Mouse (Mus musculus) layer of hippocampus, postnatal 14 days (tissue): Measurements from ENCODE around the gene Farp2. TPM values are rescaled to one million over a fixed set of nuclear protein-coding genes. Genes with fewer than 3 reads are reported as not detected.

Experiments used
- DNase-seq, 2 experiments: peaks; one replicate each; pipeline ENCODE4 v3.0.0; 2021 to 2022; ENCODE audit warnings: low spot score in 2 of 2, mixed read lengths in 1 of 2
- total RNA-seq, 2 experiments: library from RNA; stranded (reverse); gene quantifications; 2 replicates each; pipeline ENCODE4 v1.2.3; 2021

Farp2 gene
- total RNA-seq, 2 experiments from 2014 or later: 14.3 to 14.6 TPM

GRCm38 (mm10) chr1:93551427-93551826 is 39.5 kb downstream of the Farp2 start:
- DNase-seq: no peak

DNA sequence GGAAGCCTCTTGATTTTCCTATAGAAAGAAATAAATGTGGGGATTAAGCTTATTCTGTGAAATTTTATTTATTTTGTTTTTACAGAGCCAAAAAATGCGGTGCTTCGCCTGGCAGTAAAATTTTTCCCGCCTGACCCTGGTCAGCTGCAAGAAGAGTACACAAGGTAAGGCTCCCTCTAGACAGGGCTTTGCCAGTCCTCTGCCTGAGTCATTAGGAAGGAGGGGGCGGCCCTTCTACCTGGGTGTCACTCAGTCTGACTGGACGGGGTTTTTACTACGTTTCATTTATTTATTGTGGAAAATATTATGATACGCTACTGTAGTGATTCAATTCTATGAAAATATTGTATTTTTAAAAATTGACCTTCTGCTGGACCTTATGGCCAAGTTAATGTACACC is 51.3 kb downstream of the Farp2 start:
- DNase-seq: no peak

DNA sequence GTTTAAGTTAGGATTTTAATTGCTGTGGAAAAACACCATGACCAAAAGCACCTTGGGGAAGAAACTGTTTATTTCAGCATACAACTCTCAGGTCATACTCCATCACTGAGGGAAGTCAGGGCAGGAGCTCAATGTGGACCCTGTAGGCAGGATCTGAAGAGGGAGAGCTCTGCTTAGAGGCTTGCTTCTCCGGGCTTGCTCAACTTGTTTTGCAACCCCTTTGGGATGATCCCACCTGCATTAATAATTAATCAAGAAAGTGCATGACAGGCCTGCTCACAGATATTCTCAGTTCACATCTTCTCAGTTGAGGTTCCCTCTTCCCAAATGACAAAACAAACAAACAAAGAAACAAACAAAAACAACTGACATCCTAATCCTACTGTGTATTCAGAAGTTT is 51.8 kb downstream of the Farp2 start:
- DNase-seq: no peak

GRCm38 (mm10) chr1:93564781-93565180 is 52.9 kb downstream of the Farp2 start:
- no peak for DNase-seq

DNA sequence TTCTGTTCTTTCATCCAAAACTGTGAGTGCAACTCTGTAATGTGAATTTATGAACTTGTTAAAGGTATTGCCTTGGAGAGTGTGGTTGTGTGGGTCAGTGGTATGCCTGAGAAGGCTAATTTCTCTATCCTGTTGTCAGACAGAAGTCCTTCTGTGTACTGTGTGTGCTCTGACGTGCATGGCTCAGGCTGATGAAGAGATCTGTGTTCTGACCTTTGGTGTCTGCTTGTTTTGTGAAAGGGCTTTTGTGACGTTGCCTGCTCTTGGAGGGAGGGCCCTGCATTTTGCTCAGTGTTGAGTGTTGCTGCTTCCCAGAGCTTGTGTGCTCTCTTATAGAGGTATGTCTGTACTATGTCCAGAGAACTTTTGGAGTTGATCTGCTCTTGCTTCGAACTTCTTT is 55.1 kb downstream of the Farp2 start:
- no peak for DNase-seq

DNA sequence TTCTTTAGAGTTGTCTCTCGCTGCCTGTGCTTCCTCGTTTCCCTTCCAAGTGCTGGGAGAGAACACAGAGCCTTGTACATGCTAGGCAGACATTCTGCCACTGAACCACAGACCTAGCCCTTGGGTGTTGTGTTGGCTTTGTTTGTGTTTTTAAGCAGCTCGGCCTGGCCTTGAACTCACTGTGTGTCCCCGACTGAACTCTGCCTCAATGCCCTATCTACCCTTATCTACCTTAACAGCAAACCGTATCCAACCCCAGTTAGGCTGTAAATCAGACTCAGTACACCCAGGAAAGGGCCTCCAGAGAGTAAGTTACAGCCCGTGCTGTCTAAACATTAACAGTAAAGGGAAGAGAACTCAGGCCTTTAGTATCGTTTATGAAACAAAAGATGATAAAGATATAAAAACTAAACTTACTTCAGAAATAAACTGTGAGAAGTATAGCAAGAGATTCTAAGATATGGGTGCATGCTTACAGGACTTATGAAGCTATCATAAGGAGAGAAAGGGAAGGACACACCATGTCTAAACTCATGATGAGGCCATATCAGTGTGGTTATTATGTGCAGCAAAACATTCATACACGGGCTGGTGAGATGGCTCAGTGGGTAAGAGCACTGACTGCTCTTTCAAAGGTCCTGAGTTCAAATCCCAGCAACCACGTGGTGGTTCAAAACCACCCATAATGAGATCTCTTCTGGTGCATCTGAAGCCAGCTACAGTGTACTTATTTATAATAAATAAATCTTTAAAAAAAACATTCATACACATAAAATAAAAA is 56.0 kb downstream of the Farp2 start:
- DNase-seq: no peak

DNA sequence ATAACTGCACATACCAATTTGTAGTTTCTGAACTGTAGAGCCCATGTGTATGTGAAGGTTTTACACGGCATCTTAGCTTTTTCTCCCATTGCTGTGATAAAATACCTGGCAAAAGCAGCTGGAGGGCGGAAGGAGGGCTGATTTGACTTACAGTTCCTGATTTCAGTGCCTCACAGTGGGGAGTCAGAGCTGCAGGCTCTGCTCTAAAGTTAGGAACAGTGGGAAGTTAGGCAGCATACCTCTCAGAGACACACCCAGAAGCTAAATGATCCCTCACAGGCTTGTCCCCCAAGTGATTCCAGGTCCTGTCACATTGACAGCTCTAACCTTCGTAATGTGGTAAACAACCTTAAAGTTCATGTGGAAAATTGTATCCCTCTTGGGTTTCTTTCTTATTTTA is 65.2 kb downstream of the Farp2 start:
- DNase-seq: no peak

GRCm38 (mm10) chr1:93577861-93578260 is 66.0 kb downstream of the Farp2 start:
- peak; percentile 17 to 18 for DNase-seq

GRCm38 (mm10) chr1:93581545-93581944 is 69.7 kb downstream of the Farp2 start:
- DNase-seq: no peak

- no peak for DNase-seq
Observed at GRCm38 (mm10) chr1:93588346-93588745, 76.5 kb downstream of the Farp2 start.

GRCm38 (mm10) chr1:93593960-93594359 is 82.1 kb downstream of the Farp2 start:
- DNase-seq: no peak

- no peak for DNase-seq
Observed at GRCm38 (mm10) chr1:93595916-93596315, 84.0 kb downstream of the Farp2 start.

- no peak for DNase-seq
Observed at GRCm38 (mm10) chr1:93602911-93603310, 91.0 kb downstream of the Farp2 start.

GRCm38 (mm10) chr1:93603921-93604320 is 92.0 kb downstream of the Farp2 start:
- no peak for DNase-seq

DNA sequence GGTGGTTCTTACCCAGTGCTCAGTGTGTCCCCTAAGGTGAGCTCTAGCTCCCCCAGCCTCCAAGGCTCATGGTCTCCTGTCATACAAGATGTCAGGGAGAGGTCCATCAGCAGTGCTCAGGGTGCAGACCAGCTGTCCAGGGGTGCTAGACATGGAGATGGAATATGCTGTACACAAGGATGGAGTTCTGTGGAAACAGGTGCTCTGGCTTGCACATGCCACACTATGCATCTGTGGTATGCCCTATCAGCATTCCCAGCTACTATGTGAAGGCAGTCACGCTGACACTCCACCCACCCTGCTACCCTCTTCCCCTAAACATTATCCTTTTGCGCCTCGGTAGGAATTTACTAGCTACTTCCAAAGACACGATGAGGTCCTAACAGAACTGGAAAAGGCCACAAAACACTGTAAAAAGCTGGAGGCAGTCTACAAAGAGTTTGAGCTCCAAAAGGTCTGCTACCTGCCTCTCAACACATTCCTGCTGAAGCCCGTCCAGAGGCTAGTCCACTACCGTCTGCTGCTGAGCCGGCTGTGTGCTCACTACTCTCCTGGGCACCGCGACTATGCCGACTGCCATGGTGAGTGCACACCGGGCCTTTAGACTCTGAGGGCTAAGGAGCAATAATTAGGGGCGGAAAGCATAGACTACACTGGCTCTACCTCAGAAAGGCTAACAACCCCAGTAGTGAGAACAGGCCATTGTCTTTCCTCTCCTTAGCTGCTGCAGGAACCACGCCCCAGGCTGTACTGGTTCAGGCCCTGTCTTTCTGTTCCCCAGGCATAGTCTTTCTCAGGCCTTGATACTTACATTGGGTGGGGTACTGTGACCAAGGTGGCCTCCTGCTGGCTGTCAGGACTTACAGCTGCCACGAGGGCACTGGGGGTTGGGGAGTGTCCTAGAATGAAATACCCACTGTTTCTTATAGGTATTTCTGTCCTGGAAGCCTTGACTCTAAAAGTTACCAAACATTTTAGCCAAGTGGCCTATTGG is 95.5 kb downstream of the Farp2 start:
- DNase-seq: no peak

DNA sequence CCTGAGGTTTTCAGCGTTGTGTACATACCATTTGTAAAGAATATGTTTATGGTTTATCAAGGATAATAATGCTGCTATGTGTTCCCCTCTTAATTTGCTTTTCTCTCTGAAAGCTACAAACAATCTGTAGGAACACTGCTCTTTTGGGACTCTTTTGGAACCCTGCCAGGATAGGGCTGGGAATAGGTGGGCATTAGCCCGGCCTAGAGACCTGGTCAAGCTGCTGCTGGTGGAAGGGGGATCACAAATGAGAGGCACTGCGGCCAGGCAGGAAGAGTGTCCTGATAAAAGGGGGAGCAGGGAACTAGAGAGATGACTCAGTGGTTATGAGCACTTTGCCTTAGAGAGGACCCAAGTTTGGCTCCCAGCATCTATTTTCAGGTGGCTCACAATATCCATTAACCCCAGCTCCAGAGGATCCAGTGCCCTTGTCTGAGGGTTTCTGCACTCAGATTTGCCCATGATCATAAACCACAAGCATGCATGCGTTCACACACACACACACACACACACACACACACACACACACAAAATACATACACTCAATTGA is 96.9 kb downstream of the Farp2 start:
- DNase-seq: no peak

DNA sequence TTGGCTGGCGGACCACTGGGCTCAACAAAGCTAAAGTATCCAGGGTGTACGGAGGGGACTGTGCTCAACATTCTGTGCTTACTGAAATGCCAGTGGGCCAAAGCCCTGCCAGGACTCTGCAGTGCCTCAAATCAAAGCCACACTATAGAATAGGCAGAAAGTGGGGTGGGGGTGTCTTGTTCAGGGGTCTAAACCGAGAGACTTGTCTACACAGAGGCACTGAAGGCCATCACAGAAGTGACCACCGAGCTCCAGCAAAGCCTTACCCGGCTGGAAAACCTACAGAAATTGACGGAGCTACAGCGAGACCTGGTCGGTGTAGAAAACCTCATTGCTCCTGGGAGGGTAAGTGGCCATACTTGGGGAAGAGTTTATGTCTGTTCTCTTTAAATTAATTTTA is 97.9 kb downstream of the Farp2 start:
- DNase-seq: no peak

DNA sequence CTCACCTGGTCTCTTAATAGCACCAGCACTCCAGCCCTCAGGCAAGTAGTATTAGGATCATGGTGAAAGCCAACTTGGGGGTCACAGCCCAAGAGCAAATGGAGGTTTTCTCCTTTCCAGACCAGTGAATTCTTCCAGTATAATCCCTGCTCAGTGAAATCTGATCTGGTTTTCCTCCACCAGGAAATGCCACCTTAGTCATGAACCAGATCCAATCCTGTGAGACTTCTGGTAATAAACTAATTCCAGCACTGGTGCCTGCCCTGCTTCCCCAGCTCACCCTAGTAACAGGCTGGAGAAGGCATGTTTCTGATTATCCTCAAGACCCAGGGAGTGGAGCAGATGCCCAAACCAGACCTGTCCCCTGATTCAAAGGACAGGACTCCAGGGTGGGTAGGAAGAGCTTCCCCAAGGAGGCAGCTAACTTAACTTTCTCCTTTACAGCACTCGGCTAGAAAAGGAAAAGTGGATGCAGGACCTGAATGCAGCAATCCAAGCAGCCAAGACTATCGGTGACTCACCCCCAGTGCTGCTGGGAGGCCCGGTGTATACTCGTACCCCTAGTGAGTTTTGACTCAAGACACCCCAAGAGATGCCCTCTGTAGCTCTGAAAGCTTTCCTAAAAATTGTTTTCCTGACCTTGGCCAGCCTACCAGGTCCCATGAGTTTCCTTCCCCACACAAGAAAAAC is 106.3 kb downstream of the Farp2 start:
- no peak for DNase-seq

DNA sequence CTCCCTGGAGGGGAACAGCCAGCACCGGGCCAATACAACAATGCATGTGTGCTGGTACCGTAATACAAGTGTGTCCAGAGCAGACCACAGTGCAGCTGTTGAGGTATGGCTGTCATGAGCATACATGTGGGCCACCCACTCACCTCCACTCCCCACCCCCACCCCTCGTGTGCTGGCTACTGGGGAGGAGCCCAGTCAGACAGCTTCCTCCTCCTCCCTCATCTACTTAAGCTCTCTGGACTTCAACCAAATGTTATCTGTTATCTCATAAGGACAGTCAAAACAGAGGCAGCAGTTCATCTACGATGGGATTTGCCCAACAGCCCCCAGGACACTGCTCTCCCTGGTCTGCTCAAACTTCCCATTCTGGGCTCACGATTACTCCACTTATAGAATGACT is 107.1 kb downstream of the Farp2 start:
- no peak for DNase-seq

- DNase-seq: no peak
Observed at GRCm38 (mm10) chr1:93624502-93624901, 112.6 kb downstream of the Farp2 start.

DNA sequence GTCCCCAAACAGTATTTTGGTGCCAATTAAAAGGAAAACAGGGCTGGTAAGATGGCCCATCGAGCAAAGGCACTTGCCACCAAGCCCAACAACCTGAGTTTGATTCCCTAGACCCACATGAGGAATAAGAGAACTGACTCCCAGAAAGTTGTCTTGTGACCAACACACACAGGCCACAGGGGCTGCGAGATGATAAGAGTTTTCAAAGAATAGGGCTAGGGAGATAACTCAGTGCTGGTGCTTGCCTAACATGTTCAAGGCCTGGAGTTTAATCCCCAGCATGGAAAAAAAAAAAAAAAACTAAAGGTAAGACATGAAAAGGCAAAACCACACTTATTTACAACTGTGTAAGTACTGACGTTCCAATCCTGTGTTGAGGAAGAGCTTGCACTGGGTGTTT is 118.9 kb downstream of the Farp2 start:
- DNase-seq: no peak
